Mouse (Mus musculus) embryonic stem cell, embryonic (primary cell): ENCODE measurements around the gene Gatd1.

Experiments used
- CTCF ChIA-PET, 4 experiments: fragments of 300-600 bp in 2 of 4; fragments of 350-600 bp in 2 of 4; sonication (Branson Sonifier 250); formaldehyde crosslinking; loops; one replicate each; lab custom pipeline; 2022; ENCODE audit warnings: inconsistent platforms in 2 of 4; lab: Charles Lee
- POLR2A ChIA-PET, 4 experiments: fragments of 300-600 bp in 2 of 4; fragments of 350-600 bp in 2 of 4; sonication (Branson Sonifier 250); formaldehyde crosslinking; loops; one replicate each; lab custom pipeline; 2022; ENCODE audit warnings: antibody characterized with exemption in 4 of 4, inconsistent platforms in 1 of 4; lab: Charles Lee

The Gatd1 gene

GRCm38 (mm10) chr7:141371942-141372595 lies 41.9 kb downstream of the Gatd1 start:
- ChIA-PET CTCF (interaction anchor here (0.6 to 1.7 kb wide), 6 partner anchors 9 to 531 kb away, joined by 3 to 6 read pairs (median 3); partner anchors contain the start of gene Taldo1 (in 1 of the 4)), POLR2A (interaction anchor here in 3 of 4 experiments (0.5 to 17.7 kb wide), 22 partner anchors 8 to 407 kb away, joined by 3 to 175 read pairs (median 4); partner anchors contain the start of genes Taldo1 (in 2 of the 3), Eps8l2 (in 1 of the 3) and Rassf7 (in 1 of the 3))

- ChIA-PET POLR2A (interaction anchor here in 3 of 4 experiments (0.7 to 17.7 kb wide), 7 partner anchors 11 to 170 kb away, joined by 3 to 175 read pairs (median 4); partner anchors contain the start of genes Chid1 (in 1 of the 3) and Taldo1 (in 1 of the 3)), CTCF (interaction anchor here in 1 of 4 experiments (0.7 to 1.1 kb wide), 2 partner anchors 77 to 106 kb away, joined by 3 to 4 read pairs; partner anchors contain the start of gene Rplp2)
Observed at GRCm38 (mm10) chr7:141369918-141370317, 44.0 kb downstream of the Gatd1 start.

- CTCF ChIA-PET: interaction anchor here in 3 of 4 experiments (1.2 to 1.4 kb wide), 4 partner anchors 10 to 41 kb away, joined by 3 to 5 read pairs (median 4); partner anchors contain the start of gene Taldo1 (in 1 of the 3)
- POLR2A ChIA-PET: interaction anchor here in 2 of 4 experiments (0.8 to 2.0 kb wide), 8 partner anchors 10 to 728 kb away, joined by 3 to 5 read pairs (median 4); partner anchors contain the start of genes Dusp8 (in 1 of the 2) and Rplp2 (in 1 of the 2)
Observed at GRCm38 (mm10) chr7:141367358-141367757, 46.6 kb downstream of the Gatd1 start.

GRCm38 (mm10) chr7:141365049-141365445 lies 48.9 kb downstream of the Gatd1 start:
- CTCF ChIA-PET: interaction anchor here in 1 of 4 experiments (2.2 kb wide), 1 partner anchor 30 kb away, joined by 11 read pairs; no protein-coding TSS in a partner anchor
- POLR2A ChIA-PET: interaction anchor here in 3 of 4 experiments (0.9 to 2.2 kb wide), 5 partner anchors 9 to 37 kb away, joined by 3 to 12 read pairs (median 6); partner anchors contain the start of genes Eps8l2 (in 2 of the 3), Deaf1 (in 1 of the 3), Taldo1 (in 1 of the 3) and Tmem80 (in 1 of the 3)

- POLR2A ChIA-PET: interaction anchor here in 3 of 4 experiments (0.5 to 3.6 kb wide), 9 partner anchors 8 to 49 kb away, joined by 3 to 17 read pairs (median 5); partner anchors contain the start of genes Eps8l2 (in 2 of the 3), Deaf1 (in 1 of the 3) and Tmem80 (in 1 of the 3)
Observed at GRCm38 (mm10) chr7:141364349-141365048, 49.4 kb downstream of the Gatd1 start.

GRCm38 (mm10) chr7:141363752-141364125 lies 50.2 kb downstream of the Gatd1 start:
- CTCF ChIA-PET: interaction anchor here (0.5 to 4.2 kb wide), 37 partner anchors 8 to 392 kb away, joined by 3 to 30 read pairs (median 4); partner anchors contain the start of genes Eps8l2 (in 2 of the 4), Taldo1 (in 2 of the 4), Cdhr5 (in 1 of the 4) and Hras (in 1 of the 4)
- POLR2A ChIA-PET: interaction anchor here (0.5 to 3.6 kb wide), 14 partner anchors 8 to 111 kb away, joined by 3 to 17 read pairs (median 4); partner anchors contain the start of genes Cend1 (in 1 of the 4), Deaf1 (in 1 of the 4), Eps8l2 (in 1 of the 4) and Polr2l (in 1 of the 4)

More at GRCm38 (mm10) chr7:141364349-141365048, 49.4 kb downstream of the Gatd1 start:
- CTCF ChIA-PET: interaction anchor here (0.5 to 4.2 kb wide), 23 partner anchors 9 to 313 kb away, joined by 3 to 30 read pairs (median 4); partner anchors contain the start of genes Eps8l2 (in 2 of the 4), Taldo1 (in 2 of the 4), Cdhr5 (in 1 of the 4) and Phrf1 (in 1 of the 4)

- ChIA-PET CTCF (interaction anchor here (0.6 to 4.2 kb wide), 34 partner anchors 8 to 392 kb away, joined by 3 to 30 read pairs (median 4); partner anchors contain the start of genes Eps8l2 (in 2 of the 4), Taldo1 (in 2 of the 4), Cdhr5 (in 1 of the 4) and Hras (in 1 of the 4)), POLR2A (interaction anchor here (0.5 to 3.6 kb wide), 15 partner anchors 9 to 291 kb away, joined by 3 to 17 read pairs (median 4); partner anchors contain the start of genes Cend1 (in 1 of the 4), Deaf1 (in 1 of the 4), Eps8l2 (in 1 of the 4) and Polr2l (in 1 of the 4))
Observed at GRCm38 (mm10) chr7:141363106-141363751, 50.7 kb downstream of the Gatd1 start.

GRCm38 (mm10) chr7:141361510-141361909 lies 52.4 kb downstream of the Gatd1 start:
- POLR2A ChIA-PET: interaction anchor here in 3 of 4 experiments (0.6 to 3.6 kb wide), 27 partner anchors 11 to 366 kb away, joined by 3 to 29 read pairs (median 4); partner anchors contain the start of genes Eps8l2 (in 3 of the 3), Taldo1 (in 2 of the 3), Cend1 (in 1 of the 3) and Deaf1 (in 1 of the 3)
- CTCF ChIA-PET: interaction anchor here (0.5 to 4.2 kb wide), 15 partner anchors 9 to 185 kb away, joined by 3 to 30 read pairs (median 4); partner anchors contain the start of genes Sct (in 2 of the 4), Eps8l2 (in 1 of the 4) and Taldo1 (in 1 of the 4)
